Mouse (Mus musculus) urinary bladder, postnatal 4 days (tissue): ENCODE measurements around the gene Rbm45.

Experiments used
- DNase-seq, 2 experiments: peaks; one replicate each; pipeline ENCODE4 v3.0.0; 2021 to 2022; ENCODE audit warnings: low spot score in 2 of 2

The Rbm45 gene

DNA sequence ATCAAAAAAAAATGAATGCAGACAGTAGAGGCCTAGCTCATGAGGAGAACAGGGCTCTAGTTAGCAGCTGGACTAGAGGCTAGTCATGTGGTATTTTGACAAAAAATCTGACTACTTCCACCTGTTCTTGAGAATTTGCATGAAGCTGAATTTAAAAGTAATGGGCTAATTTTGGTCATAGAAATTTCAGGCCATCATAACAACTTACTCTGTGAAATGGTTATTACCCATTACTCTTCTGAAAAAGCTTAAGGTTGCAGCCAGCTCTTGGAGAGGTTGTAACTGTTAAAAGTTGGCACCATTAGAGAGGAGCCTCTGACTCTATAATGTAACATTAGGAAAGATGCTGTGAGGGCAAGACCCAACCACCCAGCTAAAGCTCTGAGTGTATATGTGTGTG, 16.7 kb downstream of the Rbm45 start:
- no peak for DNase-seq

DNA sequence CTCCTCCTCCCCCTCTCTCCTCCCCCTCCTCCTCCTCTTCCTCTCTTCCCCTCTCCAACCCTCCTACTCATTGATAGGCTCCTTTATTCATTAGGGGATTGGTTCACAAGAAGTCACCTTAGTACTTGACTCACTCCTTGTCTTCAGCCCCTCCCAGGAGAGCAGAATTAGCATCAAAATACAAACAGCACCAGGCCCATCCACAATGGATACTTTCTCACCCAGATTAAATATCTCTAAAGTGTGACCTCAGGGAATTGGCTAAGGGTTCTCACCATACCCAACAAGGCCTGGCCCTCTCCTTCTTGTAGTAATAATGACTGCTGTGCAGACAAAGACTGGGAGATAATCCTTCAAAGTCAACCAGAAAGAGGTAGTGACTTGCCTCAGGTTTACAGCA, 30.4 kb downstream of the Rbm45 start:
- DNase-seq: no peak

- no peak for DNase-seq
These were observed 35.9 kb downstream of the Rbm45 start for GRCm38 (mm10) chr2:76405596-76406150.

GRCm38 (mm10) chr2:76406151-76406936, 36.6 kb downstream of the Rbm45 start, which contains the start of gene Osbpl6:
Osbpl6 (plus strand) TSS chr2:76406508.
- peak; percentile 72 to 77 for DNase-seq

DNA sequence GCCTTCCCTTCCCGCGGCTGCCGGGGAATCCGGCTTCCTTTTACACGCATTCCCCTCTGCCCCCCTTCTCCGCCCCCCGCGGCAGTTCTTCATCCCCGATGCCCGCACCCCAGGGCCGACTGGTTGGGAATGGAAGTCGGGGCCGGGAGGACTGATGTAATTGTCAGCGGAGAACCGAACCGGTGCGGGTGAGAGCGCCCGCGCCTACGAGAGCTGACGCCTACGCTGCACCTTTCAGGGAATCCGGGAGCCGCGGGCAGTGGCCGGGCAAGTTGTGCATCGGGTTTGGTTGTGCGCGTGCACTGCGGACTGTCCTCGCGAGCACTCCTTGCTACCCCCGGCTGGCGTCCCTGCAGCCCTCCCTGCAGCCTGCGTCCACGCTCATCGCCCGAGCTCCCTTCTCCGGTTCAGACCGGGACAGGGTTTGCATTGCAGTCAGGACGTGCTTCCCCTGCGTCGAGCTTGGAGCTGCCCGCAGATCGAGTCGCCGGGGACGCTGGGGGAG, 37.2 kb downstream of the Rbm45 start:
- peak; percentile 32 to 64 for DNase-seq

DNA sequence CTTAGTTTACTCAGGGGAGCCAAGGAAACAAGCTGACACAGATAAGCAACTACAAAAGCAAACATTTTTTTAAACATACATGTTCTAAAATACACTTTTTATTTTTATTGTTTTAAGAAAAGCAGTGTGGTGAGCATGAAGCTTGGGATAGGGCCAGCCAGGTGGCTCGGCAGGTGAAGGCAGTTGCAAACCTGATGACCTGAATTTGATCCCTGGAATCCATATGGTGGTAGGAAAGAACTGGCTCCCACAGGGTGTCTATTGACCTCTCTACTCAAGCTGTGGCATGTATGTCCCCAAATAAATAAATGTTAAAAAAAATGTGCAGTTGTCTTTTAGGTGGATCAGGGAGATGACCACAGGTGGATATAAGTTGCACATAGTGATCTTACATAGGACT, 39.7 kb downstream of the Rbm45 start:
- no peak for DNase-seq

DNA sequence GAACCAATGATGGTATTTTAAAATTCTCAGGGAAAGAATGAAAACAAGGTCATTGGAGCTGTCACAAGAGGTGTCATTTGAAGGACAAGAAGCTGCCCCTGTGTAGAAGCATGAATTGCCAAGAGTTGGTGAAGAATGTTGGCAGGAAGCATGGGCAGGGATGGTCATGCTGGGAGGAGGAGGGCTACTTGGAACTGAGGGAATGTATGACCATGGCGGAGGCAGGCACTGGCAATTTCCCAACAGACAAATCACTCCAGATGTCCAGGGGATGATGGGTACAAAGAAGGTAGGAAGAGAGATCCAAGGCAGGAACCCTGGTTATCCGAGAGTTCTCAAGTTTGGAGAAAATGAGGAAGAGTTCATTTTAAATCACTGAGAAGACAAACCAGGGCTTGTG, 40.2 kb downstream of the Rbm45 start:
- no peak for DNase-seq

DNA sequence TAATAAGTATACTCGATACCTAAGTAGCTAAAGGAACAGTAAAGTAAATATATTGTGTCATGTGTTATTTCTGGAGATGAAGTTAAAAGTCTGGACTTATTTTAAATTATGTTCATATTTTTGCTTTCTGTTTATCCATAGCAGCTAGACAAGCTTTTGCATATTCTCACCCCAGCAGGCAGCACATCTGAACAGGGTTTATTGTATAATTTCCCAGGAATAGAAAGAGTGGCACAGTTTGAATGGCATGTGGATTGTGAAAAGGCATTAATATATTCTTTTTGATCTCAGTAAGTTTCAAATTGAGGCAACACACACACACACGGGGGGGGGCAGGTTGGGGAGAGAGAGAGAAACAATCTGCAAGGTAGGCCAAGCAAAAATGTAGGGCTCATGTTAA, 43.1 kb downstream of the Rbm45 start:
- no peak for DNase-seq

- no peak for DNase-seq
These were observed 47.8 kb downstream of the Rbm45 start for GRCm38 (mm10) chr2:76417446-76418141.

DNA sequence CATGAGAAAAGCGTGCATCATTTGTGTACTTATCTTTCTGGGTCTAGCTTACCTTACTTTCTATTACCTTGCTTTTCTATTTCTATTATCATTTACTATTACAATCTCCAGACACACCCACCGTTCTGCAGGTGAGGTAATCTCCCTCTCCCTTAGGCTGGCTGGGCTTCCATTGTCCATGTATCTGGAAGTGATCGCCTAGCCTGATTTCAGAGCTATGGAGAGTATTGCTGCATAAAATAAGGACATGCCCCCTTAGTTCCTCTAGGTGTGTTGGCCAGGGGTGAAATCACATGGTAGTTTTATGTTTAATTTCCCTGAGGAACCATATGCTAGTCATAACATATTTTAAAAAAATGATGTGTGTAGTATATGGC, 48.3 kb downstream of the Rbm45 start:
- no peak for DNase-seq

DNA sequence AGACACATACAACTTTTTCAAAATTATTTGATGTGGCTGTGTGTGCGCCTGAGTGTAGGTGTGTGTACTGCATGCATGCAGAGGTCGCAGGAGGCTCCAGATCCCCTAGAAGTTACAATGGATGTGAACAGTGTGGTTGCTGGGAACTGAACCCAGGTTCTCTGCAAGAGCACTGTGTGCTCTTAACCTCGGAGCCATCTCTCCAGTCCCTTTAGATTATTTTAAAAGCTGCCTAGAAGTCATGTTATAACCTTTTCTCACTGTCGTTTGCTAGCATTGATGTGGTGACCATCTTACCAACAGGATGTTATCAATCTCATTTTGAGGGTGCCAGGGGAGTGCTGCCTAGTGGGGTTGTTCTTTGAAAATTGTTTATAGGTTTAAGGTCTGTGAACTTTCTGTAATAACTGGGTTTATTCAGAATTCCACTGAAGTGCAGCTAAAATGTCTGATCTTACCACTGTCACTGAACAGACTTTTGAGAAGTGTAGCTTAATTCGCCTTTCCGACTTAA, 51.7 kb downstream of the Rbm45 start:
- no peak for DNase-seq

DNA sequence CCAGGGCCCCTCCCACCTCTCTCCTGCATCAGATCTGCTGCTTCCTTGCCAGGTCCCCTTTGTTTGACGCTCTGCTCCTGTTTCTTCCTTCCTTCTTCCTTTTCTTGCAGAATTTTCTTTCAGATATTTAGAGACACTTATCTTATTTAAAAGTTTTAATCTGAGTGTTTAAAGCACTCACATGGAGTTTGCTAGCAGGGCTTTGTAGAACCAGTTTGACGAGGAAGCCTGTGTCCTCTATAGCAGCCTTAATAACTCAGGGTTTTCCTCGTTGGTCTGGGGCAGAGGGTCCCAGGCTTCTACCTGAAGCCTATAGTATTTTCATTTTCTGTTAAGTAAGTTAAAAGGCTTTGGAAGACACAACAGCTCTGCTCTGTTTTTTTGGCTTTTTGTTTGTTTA, 57.0 kb downstream of the Rbm45 start:
- DNase-seq: no peak

GRCm38 (mm10) chr2:76429318-76429717, 59.5 kb downstream of the Rbm45 start:
- DNase-seq: no peak

DNA sequence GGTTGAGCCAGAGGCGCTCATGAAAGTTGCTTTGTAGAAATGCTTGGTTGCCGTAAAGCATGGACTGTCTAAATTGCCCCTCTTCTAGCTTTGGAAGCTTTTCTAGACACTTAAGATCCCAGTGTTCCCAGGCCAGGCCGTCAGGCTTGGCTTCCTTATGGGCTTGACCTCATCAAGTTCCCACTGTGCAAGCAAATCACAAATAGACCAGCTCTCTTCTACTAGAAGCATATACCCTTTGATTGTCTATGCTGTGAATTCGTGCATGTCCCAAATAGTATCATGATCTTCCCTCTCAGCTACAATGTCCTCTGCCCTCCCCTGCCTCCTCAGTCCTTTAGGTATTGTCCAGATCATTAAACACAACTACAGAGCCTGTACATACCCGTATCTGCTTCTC, 60.1 kb downstream of the Rbm45 start:
- DNase-seq: no peak

DNA sequence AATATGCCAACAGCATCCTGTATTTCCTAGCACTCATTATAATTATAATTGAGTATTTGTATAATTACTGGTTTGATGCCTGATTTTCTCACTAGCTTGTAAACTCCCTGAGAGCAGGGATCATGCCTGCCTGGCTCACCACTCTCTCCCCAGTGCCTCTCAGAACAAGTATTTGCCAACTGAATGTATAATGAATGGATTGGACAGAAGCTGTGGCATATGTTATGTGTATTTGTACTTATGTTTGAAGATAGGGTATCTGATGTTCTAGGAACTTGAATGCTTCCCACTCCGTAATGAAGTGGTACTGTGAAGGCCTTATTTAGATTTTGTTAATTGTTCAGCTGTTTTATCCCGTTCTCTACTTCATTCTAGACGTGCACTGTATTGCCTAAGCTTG, 60.8 kb downstream of the Rbm45 start:
- DNase-seq: no peak
